In genomic region chr8:9778148-9778547, GRCm38 (mm10) we compare ENCODE assay signal across 21 mouse cellular contexts. TPM values are rescaled to one million over a fixed set of nuclear protein-coding genes. Genes with fewer than 3 reads are reported as not detected.
"Had no signal": no experiment of that assay in that cellular context is flagged by ENCODE, and none has a peak within 500 bp of the region (broad histone marks: within the 10 kb centered on the region; RNA-seq: fewer than 3 reads in every experiment).

No protein-coding gene starts in this region.

- H3K4me3 ChIP-seq: kidney, embryonic 15.5 days; limb, embryonic 10.5 days; limb, embryonic 13.5 days; liver, embryonic 13.5 days; midbrain, embryonic 13.5 days; neural tube, embryonic 12.5 days; neural tube, embryonic 15.5 days had no signal

- H3K4me1 ChIP-seq: kidney, embryonic 15.5 days; limb, embryonic 10.5 days; limb, embryonic 13.5 days; liver, embryonic 13.5 days; midbrain, embryonic 13.5 days; neural tube, embryonic 12.5 days; neural tube, embryonic 15.5 days had no signal

- DNase-seq: kidney, adult 11 months; kidney, adult 8-10 months; kidney, postnatal 10 days; kidney, postnatal 36 days; liver; liver, embryonic 13.5 days; lung, adult 2 months; lung, postnatal 14 days; lung, postnatal 4 days; thymus, adult 18-20 months; thymus, postnatal 36 days had no signal

- H3K27me3 ChIP-seq: neural tube, embryonic 12.5 days had no signal

- H3K27ac ChIP-seq: kidney, embryonic 15.5 days; limb, embryonic 10.5 days; limb, embryonic 13.5 days; liver, embryonic 13.5 days; midbrain, embryonic 13.5 days; neural tube, embryonic 12.5 days; neural tube, embryonic 15.5 days had no signal

- H3K4me2 ChIP-seq: kidney, embryonic 15.5 days; limb, embryonic 13.5 days; liver, embryonic 13.5 days; midbrain, embryonic 13.5 days; neural tube, embryonic 12.5 days; neural tube, embryonic 15.5 days had no signal

- ATAC-seq: midbrain, embryonic 13.5 days had no signal

- H3K9me3 ChIP-seq: kidney, embryonic 15.5 days; limb, embryonic 10.5 days; limb, embryonic 13.5 days; liver, embryonic 13.5 days; midbrain, embryonic 13.5 days; neural tube, embryonic 12.5 days; neural tube, embryonic 15.5 days had no signal

- H3K36me3 ChIP-seq: kidney, embryonic 15.5 days; limb, embryonic 10.5 days; limb, embryonic 13.5 days; liver, embryonic 13.5 days; midbrain, embryonic 13.5 days; neural tube, embryonic 12.5 days; neural tube, embryonic 15.5 days had no signal

- H3K9ac ChIP-seq: kidney, embryonic 15.5 days; limb, embryonic 13.5 days; liver, embryonic 13.5 days; midbrain, embryonic 13.5 days; neural tube, embryonic 12.5 days; neural tube, embryonic 15.5 days had no signal

RNA-seq across cellular contexts. Expression of gene Fam155a, which starts 7.2 kb away (rescaled TPM):
- total RNA-seq: megakaryocyte progenitor cell, adult 5-6 weeks; megakaryocyte-erythroid progenitor cell, adult 5-6 weeks had no signal
- polyA plus RNA-seq: spleen, adult 2 months; testis, adult 2 months had no signal
